Mouse (Mus musculus): Measurements from ENCODE around the gene Klf1. TPM values are rescaled to one million over a fixed set of nuclear protein-coding genes. Genes with fewer than 3 reads are reported as not detected.

Gene Klf1
- polyA plus RNA-seq, 1 experiment from 2014 or later = 0.64 TPM

DNA sequence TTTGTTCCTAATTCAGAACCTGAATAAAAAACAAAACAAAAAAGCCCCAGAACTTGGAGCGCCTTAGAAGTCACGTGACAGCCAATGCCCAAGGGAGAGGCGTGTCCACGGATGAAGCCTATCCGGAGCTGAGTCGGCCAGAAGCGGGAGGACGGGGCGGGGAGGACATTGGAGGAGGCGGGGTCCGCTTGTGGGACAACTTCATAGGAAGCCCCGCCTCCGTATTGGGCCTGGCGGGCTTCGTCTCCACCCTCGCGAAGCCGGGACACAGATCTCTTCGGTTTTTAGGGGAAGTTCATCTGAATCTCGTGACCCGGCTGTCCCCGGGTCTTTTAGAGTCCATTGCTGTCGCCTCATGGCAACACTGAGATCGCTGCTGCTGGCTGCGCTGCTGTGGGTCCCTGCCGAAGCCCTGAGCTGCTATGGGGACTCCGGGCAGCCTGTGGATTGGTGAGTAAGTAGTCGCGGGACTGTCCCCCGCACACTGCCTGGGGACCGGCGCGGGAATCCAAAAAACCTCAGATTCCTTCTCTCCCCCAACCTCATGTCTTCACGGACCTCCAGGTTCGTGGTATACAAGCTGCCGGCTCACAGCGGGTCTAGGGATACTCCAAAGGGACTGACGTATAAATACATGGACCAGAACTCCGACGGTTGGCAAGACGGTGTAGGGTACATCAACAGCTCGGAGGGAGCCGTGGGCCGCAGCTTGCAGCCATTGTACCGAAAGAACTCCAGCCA lies 6.9 kb downstream of the Klf1 start, which contains the start of gene Dnase2a:
Gene Dnase2a, plus strand, starts transcription at position 140 of the 741 bp plus-strand sequence.
- 1% methylated on average over 45 of the region's 45 CpGs for WGBS
- Histone ChIP-seq H3K4me3 (peak within 1 kb of the TSS; percentile 38), H3K27ac (no peak within 1 kb of the TSS; the same call in 1 of the 2 replicates), H3K9ac (peak within 1 kb of the TSS; percentile 58), H3K4me1 (replicated peaks) (peaks cover 27% of the 10 kb centered on the region), H3K27me3 (peaks cover 62% of the 10 kb centered on the region), H3K36me3 (peaks cover 40% of the 10 kb centered on the region), H3K9me3 (no peaks in the 10 kb centered on the region), H3K4me2 (peak within 1 kb of the TSS; percentile 56)
- peak; percentile 77 for ATAC-seq (ENCODE audit: low FRiP score)

- Histone ChIP-seq H3K9me3 (no peaks in the 10 kb centered on the region), H3K4me1 (replicated peaks) (peaks cover 25% of the 10 kb centered on the region), H3K27ac (no peak overlapping the region), H3K4me3 (peak overlapping the region; percentile 38), H3K4me2 (peak overlapping the region; percentile 56), H3K36me3 (peaks cover 45% of the 10 kb centered on the region), H3K27me3 (peaks cover 67% of the 10 kb centered on the region), H3K9ac (peak overlapping the region; percentile 58)
- 55% methylated on average over 20 of the region's 20 CpGs for WGBS
- peak; percentile 12; the same call in 1 of the 2 replicates for ATAC-seq (ENCODE audit: low FRiP score)
These were observed 7.5 kb downstream of the Klf1 start for GRCm38 (mm10) chr8:84909162-84909767.

DNA sequence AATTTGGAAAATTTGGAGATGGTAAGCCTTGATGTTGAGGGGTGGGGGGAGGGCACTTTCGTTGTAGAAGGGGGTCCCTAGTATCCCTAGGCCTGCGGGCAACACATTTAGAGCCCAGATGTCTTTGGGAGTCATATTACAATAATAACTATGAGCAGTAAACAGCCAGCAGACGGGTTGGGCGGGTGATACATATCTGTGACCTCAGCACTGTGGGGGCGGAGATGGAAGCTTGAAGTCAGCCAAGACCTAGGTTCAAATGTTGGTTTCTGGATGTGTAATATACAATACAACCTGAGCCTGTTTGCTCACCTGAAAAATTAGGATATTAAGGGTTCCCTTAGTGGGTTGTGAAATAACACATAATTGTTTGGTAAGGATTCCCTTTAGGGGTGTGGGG lies 8.2 kb downstream of the Klf1 start:
- H3K9me3 ChIP-seq = no peaks in the 10 kb centered on the region
- 86% methylated on average over 5 of the region's 5 CpGs for WGBS
- no peak overlapping the region for H3K9ac ChIP-seq
- no peak for ATAC-seq (ENCODE audit: low FRiP score)
- H3K27me3 ChIP-seq = peaks cover 67% of the 10 kb centered on the region
- H3K36me3 ChIP-seq = peaks cover 52% of the 10 kb centered on the region
- no peak overlapping the region for H3K27ac ChIP-seq
- no peak overlapping the region for H3K4me2 ChIP-seq
- peaks cover 25% of the 10 kb centered on the region for H3K4me1 ChIP-seq (replicated peaks)
- no peak overlapping the region for H3K4me3 ChIP-seq

GRCm38 (mm10) chr8:84910551-84910950 lies 8.8 kb downstream of the Klf1 start:
- Histone ChIP-seq H3K27ac (no peak overlapping the region), H3K36me3 (peaks cover 58% of the 10 kb centered on the region), H3K27me3 (peaks cover 69% of the 10 kb centered on the region), H3K9me3 (no peaks in the 10 kb centered on the region), H3K4me1 (replicated peaks) (peaks cover 25% of the 10 kb centered on the region), H3K4me3 (no peak overlapping the region), H3K4me2 (no peak overlapping the region), H3K9ac (no peak overlapping the region)
- no peak for ATAC-seq (ENCODE audit: low FRiP score)
- WGBS = 91% methylated on average over 6 of the region's 6 CpGs

DNA sequence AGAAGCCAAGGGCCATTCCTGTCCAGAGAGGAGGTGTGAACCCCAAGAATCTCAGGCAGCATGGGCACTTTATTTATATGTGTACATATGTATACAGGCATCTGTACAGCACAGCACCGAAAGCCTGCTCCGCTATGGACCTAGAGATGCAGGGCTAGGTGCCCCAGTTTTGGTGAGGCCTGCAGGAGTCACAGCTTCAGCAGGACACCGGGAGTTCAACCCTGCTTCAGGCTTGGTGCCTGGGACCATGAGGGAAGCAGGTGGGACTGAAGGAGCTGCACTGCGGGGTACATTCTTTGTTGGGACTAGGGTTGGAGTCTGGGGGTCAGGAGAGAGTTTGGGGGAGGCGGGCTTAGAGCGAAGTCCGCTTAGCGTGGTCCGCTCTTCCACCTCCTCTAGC lies 10.1 kb downstream of the Klf1 start:
- Histone ChIP-seq H3K4me2 (no peak overlapping the region), H3K4me3 (no peak overlapping the region), H3K36me3 (peaks cover 71% of the 10 kb centered on the region), H3K9ac (no peak overlapping the region), H3K27me3 (peaks cover 82% of the 10 kb centered on the region), H3K4me1 (replicated peaks) (peaks cover 25% of the 10 kb centered on the region), H3K27ac (no peak overlapping the region), H3K9me3 (no peaks in the 10 kb centered on the region)
- WGBS = 82% methylated on average over 9 of the region's 9 CpGs
- no peak for ATAC-seq (ENCODE audit: low FRiP score)

DNA sequence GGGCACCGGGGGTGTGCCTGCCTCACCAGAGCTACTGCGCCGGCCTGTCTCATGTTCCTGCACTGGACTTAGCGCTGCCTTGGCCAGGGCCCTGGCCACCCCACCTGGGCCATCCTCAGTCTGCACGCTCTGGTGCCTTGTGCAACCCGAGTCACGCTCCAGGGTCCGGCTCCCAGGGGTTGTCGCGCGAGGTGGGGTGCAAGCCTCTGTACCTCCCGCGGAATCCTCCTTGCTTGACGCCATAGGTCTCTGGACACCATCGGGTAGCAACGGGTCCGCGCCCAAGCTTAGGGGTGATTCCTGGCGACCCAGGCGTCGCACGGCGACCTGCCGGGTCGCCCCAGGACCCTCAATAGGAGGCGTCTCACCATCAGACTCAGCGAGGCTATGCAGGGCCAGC lies 10.7 kb downstream of the Klf1 start:
- Histone ChIP-seq H3K27me3 (peaks cover 86% of the 10 kb centered on the region), H3K36me3 (peaks cover 76% of the 10 kb centered on the region), H3K4me3 (peak overlapping the region; percentile 29; the same call in 1 of the 2 replicates), H3K4me2 (peak overlapping the region; percentile 48), H3K9ac (no peak overlapping the region), H3K9me3 (no peaks in the 10 kb centered on the region), H3K27ac (no peak overlapping the region), H3K4me1 (replicated peaks) (peaks cover 25% of the 10 kb centered on the region)
- ATAC-seq (ENCODE audit: low FRiP score) = no peak
- WGBS = 23% methylated on average over 27 of the region's 27 CpGs

DNA sequence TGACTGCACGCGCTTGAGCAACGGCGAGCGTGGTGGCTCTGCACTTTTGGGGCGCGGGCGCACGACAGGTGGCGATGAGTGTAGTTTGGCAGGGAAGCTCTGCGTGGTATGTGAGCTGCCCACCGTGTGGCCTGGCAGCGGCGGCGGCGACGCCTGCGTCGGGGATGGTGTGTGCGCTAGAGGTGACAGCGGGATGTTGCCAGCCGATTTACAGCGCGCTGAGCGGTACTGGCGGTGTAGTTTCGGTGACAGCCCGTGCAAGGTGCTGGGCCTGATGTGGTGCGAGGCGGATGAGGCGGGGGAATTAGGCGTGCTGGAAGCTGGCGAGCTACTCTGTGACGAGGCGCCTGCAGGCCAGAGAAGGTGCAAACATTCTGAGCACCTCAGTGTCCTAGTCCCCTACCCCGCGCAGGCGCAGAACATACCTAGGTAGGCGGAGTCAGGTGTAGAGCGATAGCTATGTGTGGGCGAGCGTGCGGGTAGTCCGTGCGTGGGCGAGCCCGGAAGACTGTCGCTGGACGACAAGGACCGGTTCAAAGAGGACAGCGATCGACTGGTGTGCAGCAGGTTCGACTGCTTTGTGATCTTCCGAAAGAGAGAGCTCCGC lies 11.3 kb downstream of the Klf1 start:
- H3K27me3 ChIP-seq = peaks cover 92% of the 10 kb centered on the region
- no peak for ATAC-seq (ENCODE audit: low FRiP score)
- no peaks in the 10 kb centered on the region for H3K9me3 ChIP-seq
- H3K4me3 ChIP-seq = peak overlapping the region; percentile 29
- H3K4me2 ChIP-seq = peak overlapping the region; percentile 48
- H3K36me3 ChIP-seq = peaks cover 82% of the 10 kb centered on the region
- H3K9ac ChIP-seq = 0 out of 2 replicates have a peak overlapping the region, but pooled peaks have one; percentile 13
- WGBS = 4% methylated on average over 55 of the region's 55 CpGs
- peaks cover 25% of the 10 kb centered on the region for H3K4me1 ChIP-seq (replicated peaks)
- no peak overlapping the region for H3K27ac ChIP-seq

- 17% methylated on average over 9 of the region's 9 CpGs for whole genome bisulfite sequencing
- Histone ChIP-seq H3K4me1 (replicated peaks) (peaks cover 20% of the 10 kb centered on the region), H3K27me3 (peaks cover 97% of the 10 kb centered on the region), H3K4me2 (peak overlapping the region; percentile 48), H3K9ac (no peak overlapping the region), H3K9me3 (no peaks in the 10 kb centered on the region), H3K27ac (no peak overlapping the region), H3K36me3 (peaks cover 87% of the 10 kb centered on the region), H3K4me3 (peak overlapping the region; percentile 29)
- no peak for ATAC-seq (ENCODE audit: low FRiP score)
These were observed 11.8 kb downstream of the Klf1 start for GRCm38 (mm10) chr8:84913502-84913900.

DNA sequence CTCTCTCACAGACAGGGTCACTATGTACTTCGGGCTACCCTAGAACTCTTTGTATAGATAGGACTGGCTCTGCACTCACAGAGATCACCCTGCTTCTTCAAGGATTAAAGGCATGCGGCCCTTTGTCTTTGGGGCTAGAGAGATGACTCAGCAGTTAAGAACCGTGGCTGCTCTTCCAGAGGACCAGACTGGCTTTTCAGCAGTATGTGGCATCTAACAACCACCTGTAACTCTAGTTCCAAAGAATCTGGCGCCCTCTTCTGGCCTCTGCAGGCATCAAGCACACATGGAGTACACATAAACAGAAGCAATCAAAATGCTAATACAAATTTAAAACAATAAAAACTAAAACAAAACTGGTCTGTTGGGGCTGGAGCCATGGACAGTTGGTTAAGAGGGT lies 12.2 kb downstream of the Klf1 start:
- Histone ChIP-seq H3K4me1 (replicated peaks) (peaks cover 15% of the 10 kb centered on the region), H3K36me3 (peaks cover 92% of the 10 kb centered on the region), H3K27ac (no peak overlapping the region), H3K9ac (no peak overlapping the region), H3K27me3 (peaks cover 99% of the 10 kb centered on the region), H3K9me3 (no peaks in the 10 kb centered on the region), H3K4me3 (no peak overlapping the region), H3K4me2 (no peak overlapping the region)
- ATAC-seq (ENCODE audit: low FRiP score) = no peak
- 36% methylated on average over 4 of the region's 4 CpGs for WGBS

GRCm38 (mm10) chr8:84915269-84915668 lies 13.5 kb downstream of the Klf1 start:
- no peak overlapping the region for H3K27ac ChIP-seq
- H3K4me3 ChIP-seq = no peak overlapping the region
- 88% methylated on average over 8 of the region's 8 CpGs for WGBS
- peaks cover 99% of the 10 kb centered on the region for H3K27me3 ChIP-seq
- peaks cover 95% of the 10 kb centered on the region for H3K36me3 ChIP-seq
- H3K9ac ChIP-seq = no peak overlapping the region
- no peak for ATAC-seq (ENCODE audit: low FRiP score)
- H3K4me2 ChIP-seq = no peak overlapping the region
- H3K4me1 ChIP-seq (replicated peaks) = peaks cover 12% of the 10 kb centered on the region; the same call in 1 of the 2 replicates
- H3K9me3 ChIP-seq = no peaks in the 10 kb centered on the region

DNA sequence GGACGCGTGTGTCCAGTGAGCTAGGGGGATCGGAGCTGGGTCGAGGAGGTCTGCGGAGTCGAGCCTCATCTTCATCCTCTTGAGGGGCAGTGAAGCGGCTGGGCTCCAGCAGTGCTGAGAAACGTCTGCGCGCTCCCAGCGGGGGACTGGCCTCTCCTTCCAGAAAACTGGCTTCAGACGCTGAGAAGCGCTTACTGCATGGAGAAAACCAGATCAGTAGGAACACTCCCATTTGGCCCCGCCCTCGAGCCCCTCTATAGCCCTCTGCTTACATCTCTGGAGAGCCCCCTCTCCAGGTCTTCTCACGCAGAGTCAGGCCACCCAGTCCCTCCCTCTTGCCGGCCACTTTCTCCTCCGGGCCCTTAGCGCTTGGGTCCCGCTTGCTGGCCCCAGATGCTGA lies 16.1 kb downstream of the Klf1 start:
- Histone ChIP-seq H3K4me1 (replicated peaks) (peaks cover 5% of the 10 kb centered on the region; the same call in 1 of the 2 replicates), H3K4me2 (no peak overlapping the region), H3K27me3 (peaks cover 87% of the 10 kb centered on the region), H3K27ac (no peak overlapping the region), H3K9me3 (no peaks in the 10 kb centered on the region), H3K36me3 (peaks cover 96% of the 10 kb centered on the region), H3K9ac (no peak overlapping the region), H3K4me3 (no peak overlapping the region)
- 22% methylated on average over 20 of the region's 20 CpGs for WGBS
- ATAC-seq (ENCODE audit: low FRiP score) = no peak

GRCm38 (mm10) chr8:84918646-84919045 lies 16.9 kb downstream of the Klf1 start:
- peaks cover 78% of the 10 kb centered on the region for H3K27me3 ChIP-seq
- no peak overlapping the region for H3K4me3 ChIP-seq
- peaks cover 95% of the 10 kb centered on the region for H3K36me3 ChIP-seq
- ATAC-seq (ENCODE audit: low FRiP score) = no peak
- H3K9me3 ChIP-seq = no peaks in the 10 kb centered on the region
- H3K27ac ChIP-seq = no peak overlapping the region
- no peak overlapping the region for H3K9ac ChIP-seq
- H3K4me2 ChIP-seq = no peak overlapping the region
- H3K4me1 ChIP-seq (replicated peaks) = no peaks in the 10 kb centered on the region
- 92% methylated on average over 15 of the region's 15 CpGs for WGBS

All from hindbrain, embryonic 13.5 days (tissue).